Mouse (Mus musculus): ENCODE data around the gene Slc12a4. TPM values are rescaled to one million over a fixed set of nuclear protein-coding genes. Genes with fewer than 3 reads are reported as not detected.

Gene Slc12a4
- total RNA-seq, 2 experiments from 2014 or later: 45.4 to 56.9 TPM

GRCm38 (mm10) chr8:105971019-105971720 is 5.3 kb upstream of the Slc12a4 start:
- DNase-seq (ENCODE audit: low spot score in 2 of 2): no peak

DNA sequence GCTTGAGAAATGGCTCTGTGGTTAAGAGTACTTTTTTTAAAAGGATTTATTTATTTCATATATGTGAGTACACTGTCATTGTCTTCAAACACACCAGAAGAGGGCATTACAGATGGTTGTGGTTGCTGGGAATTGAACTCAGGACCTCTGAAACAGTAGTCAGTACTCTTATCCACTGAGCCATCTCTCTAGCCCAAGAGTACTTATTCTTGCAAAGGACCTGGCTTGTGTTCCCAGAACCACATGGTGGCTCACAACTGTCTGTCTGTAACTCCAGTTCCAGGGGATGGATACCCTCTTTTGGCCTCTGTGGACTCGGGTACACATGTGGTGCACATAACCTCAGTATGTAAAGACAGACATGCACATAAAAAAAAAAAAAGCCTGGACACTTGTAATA is 3.5 kb upstream of the Slc12a4 start:
- DNase-seq (ENCODE audit: low spot score in 2 of 2): no peak

DNA sequence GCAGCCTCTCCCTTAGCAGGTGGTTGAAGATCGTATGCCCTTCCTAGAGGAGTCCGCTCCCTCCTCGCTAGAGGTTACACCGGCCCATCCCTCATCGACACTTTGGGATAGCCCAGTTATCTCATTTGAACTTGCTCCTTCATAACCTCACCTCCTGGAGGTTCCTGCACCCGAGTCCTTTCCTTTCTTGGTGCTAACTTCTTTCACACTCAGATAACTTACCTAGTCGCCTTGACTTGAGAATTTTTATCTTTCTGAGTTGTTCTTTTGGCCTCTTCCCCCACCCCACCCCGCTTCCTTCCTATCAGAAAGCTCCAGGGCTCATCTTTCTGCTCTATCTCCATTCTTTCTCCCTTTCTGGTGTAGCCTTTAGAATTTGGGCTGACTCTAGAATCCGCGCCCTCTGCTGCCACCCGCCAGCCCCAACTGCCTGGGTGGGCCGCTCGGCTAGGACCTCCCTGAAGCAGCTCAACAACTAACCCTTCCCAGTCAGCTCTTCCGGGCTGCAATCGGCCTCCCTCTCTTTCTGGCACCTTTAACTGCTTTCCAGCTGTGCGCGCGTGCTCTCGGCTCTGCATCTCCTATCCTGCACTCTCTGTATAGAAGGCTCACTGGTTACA is 905 bp upstream of the Slc12a4 start:
- no peak for DNase-seq (ENCODE audit: low spot score in 2 of 2)

DNA sequence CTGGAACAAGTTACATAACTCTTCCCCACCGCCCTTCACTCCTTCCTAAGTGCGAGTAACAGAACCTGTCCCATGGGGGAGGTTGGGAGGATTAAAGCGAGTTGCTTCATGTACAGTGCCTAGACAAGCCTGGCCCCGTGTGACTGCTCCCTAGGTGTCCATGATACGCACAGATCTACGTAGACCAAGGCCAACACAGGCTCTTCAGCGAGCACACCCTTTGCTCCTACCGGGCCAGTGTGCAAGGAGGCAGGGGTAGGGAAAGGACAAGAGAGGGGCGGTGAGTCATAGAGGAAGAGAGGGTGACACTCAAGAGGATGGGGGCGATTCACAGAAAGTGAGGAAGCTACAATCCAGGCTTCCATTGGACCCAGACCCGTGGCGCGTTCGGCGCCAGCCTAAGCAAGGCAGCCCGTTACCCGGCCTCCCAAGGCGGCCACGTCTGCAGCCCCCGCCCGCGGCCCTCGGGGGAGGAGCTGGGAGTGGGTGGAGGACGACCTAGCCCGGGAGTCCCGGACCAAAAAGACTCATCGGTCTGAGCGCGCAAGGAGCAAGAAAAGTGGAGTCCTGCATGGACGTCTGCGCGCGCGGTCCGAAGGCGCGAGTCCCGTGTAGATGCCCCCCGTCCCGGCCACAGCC is 512 bp downstream of the Slc12a4 start:
- peak in 1 of 2 experiments; percentile 68 for DNase-seq (ENCODE audit: low spot score in 2 of 2)

DNA sequence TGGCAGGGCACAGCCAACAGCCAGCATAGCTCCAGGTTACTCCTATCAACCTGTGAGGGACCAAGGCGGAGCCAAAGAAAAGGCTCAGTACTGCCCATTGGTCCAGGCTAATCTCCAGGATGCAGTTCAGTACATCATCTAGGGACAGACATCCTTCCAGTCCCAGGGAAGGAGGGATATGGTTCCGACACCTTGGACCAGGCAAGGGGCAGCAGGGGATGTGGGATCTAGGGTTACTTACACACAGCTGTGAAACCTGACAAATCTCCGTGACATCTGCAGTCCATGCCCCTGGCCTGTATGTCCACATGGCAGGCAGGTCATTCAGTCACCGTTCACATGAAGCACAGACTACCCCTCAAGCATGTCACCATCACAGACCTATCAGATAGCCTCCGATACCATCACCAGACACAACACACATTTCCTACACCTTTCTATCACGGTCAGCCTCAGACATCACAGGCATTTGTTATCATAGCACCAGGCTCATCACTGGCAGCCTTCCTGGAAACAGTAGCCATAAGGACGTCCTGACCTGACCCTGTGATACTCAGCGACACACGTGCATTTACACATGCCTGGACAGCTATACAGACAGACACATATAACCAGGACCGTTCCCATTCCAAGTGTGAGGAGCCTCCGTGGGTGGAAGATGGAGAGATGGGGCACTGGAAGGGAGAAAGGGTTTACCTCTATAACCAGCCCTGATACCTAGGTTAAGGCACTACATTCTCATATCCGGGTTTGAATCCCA is 1.2 kb downstream of the Slc12a4 start:
- DNase-seq (ENCODE audit: low spot score in 2 of 2): no peak

DNA sequence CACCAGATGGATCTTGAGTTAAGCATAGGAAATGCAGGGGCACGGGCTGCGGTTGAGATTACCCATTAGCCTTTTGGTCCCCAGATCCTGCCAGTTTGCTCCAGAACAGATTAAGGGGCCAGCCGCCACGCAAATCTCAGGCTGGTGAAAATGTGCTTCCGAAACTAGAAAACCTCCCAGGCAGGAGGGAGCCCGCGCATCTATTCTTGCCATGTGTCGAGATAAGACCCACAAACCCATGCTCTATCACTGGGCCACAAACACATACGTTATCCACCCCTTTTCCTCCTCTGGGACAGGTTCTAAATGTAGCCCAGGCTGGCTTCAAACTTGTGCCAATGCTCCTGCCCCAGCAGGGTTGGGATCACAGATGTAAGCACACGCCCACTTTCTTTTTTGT is 4.4 kb downstream of the Slc12a4 start:
- DNase-seq (ENCODE audit: low spot score in 2 of 2): no peak

DNA sequence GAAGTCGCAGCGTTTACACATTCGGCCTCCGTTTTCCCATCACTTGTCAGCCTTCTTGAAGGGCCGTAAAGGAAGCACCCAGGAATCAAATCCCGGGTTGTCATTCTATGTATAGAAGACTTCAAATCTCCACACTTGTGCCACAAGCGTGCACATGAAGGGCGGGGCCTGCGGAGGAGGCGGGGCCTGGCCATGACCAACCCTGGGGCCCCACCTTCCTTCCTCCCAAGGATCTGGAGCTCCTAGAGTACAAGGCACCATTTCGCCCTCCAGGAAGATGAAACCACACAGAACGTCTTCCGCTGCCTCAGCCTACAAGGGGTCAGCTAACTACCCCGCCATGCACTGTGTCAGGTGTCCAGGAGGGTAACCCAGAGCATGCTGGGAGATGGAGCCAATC is 4.8 kb downstream of the Slc12a4 start:
- DNase-seq (ENCODE audit: low spot score in 2 of 2): no peak

DNA sequence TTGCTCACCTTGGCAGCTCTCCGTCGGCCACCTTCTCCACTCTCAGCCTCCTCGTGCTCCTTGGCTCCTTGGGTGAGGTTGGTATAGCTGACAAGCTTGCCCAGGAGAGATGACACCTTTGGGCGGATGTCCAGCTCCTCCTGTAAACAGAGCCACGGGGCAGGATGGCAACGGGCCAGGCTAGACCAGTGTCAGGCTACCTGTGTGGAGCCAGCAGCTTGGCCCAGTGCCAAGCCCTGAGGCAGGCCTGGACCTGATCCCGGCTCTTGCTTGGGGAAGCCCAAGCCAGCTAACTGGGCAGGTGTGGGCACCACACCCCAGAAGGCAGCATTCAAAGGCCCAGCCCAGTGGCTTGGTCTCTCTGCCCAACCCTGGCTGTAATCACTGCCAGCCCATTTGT is 6.5 kb downstream of the Slc12a4 start:
- DNase-seq (ENCODE audit: low spot score in 2 of 2): peak in 1 of 2 experiments; percentile 40

- peak; percentile 23 to 42 for DNase-seq (ENCODE audit: low spot score in 2 of 2)
These were observed 8.1 kb downstream of the Slc12a4 start for GRCm38 (mm10) chr8:105957813-105958212.

DNA sequence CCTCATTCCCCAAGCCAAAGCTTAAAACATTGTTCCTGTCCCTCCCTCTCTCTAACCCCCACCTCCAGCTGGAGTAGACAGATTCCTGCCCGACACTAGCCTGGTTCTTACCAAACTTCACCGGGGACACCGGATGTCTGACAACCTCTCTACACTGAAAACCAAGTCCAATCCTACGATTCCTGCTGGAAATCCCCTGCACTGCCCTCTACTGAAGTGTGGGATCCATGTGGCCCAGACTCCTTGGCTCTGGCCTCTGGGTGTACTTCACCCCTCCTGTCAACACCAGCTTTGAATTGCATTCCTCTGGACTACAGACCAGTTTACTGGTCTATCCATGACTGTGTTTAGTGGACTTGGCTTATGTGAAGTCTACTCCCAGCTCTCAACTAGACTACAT is 9.3 kb downstream of the Slc12a4 start:
- no peak for DNase-seq (ENCODE audit: low spot score in 2 of 2)

- DNase-seq (ENCODE audit: low spot score in 2 of 2): no peak
These were observed 14.7 kb downstream of the Slc12a4 start for GRCm38 (mm10) chr8:105951057-105951659.

- peak; percentile 40 to 51 for DNase-seq (ENCODE audit: low spot score in 2 of 2)
These were observed 16.5 kb downstream of the Slc12a4 start for GRCm38 (mm10) chr8:105949350-105949749.

DNA sequence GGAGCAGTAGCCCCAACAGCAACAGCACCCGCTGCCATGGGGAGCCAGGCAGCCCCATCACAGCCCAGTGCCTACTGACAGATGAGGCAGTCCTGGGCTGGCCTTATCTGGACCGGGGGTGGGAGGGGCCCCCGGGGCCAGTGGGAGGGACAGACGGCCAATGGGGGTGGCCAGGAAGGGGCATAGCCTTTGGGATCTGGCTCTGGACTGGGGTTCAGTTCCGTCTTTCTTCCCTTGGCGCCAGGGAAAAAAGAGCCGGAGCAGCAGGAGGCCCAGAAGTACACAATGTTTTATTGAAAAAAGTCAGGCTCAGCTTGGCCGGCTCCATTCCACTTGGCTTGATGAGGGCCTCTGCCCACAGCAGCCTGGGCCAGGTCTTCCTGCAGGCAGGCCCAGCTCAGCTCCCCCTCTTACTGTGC is 22.6 kb downstream of the Slc12a4 start, which contains the start of gene Lcat:
Gene Lcat (minus strand): TSS at position 62 of the 419 bp plus-strand sequence.
- no peak for DNase-seq (ENCODE audit: low spot score in 2 of 2)

- DNase-seq (ENCODE audit: low spot score in 2 of 2): no peak
These were observed 23.4 kb downstream of the Slc12a4 start for GRCm38 (mm10) chr8:105942542-105942941.

GRCm38 (mm10) chr8:105942026-105942425 is 23.9 kb downstream of the Slc12a4 start:
- peak in 1 of 2 experiments; percentile 22 for DNase-seq (ENCODE audit: low spot score in 2 of 2)

GRCm38 (mm10) chr8:105938306-105938669 is 27.6 kb downstream of the Slc12a4 start, which contains the start of gene Psmb10:
Gene Psmb10, minus strand, starts transcription at chr8:105938444.
- DNase-seq (ENCODE audit: low spot score in 2 of 2): peak; percentile 35 to 37

DNA sequence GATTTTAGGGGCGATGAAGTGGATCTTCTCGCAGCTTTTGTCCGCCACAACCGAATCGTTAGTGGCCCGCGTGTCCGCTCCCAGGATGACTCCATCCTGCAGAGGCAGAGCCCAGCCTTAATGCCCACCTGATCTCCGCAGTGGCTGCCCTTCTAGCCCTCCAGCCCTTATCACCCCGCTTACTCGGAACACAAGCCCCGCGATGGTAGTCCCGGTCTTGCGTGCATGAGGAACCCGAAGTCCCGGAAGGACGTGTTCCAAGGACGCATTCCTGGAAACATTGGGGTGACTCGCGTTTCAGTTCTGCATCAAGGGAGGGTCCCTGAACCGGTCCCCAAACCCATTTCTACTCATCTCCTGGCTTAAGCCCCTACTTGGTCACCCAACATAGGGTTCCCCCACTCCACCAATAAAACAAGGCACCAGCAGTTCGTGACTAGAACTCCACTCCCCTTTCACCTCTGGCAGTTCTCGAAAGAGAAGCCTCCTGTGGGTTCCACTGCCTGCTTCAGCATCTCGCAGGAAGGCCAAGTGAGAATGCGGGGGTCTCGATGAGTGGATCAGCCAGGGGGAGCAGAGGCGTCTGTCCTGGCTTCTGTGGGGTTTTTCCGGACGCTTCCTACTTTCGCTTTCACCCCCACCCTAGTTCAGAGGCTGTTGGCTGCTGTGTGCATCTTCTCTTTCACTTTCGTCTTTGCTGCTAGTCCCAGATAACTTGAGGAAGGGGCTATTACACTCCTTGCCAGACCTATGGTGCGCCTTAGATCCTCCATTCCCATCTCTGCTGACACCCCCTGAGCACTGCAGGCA is 28.2 kb downstream of the Slc12a4 start:
- DNase-seq (ENCODE audit: low spot score in 2 of 2): peak; percentile 51 to 53

GRCm38 (mm10) chr8:105936866-105937475 is 28.9 kb downstream of the Slc12a4 start:
- peak; percentile 78 to 81 for DNase-seq (ENCODE audit: low spot score in 2 of 2)

DNA sequence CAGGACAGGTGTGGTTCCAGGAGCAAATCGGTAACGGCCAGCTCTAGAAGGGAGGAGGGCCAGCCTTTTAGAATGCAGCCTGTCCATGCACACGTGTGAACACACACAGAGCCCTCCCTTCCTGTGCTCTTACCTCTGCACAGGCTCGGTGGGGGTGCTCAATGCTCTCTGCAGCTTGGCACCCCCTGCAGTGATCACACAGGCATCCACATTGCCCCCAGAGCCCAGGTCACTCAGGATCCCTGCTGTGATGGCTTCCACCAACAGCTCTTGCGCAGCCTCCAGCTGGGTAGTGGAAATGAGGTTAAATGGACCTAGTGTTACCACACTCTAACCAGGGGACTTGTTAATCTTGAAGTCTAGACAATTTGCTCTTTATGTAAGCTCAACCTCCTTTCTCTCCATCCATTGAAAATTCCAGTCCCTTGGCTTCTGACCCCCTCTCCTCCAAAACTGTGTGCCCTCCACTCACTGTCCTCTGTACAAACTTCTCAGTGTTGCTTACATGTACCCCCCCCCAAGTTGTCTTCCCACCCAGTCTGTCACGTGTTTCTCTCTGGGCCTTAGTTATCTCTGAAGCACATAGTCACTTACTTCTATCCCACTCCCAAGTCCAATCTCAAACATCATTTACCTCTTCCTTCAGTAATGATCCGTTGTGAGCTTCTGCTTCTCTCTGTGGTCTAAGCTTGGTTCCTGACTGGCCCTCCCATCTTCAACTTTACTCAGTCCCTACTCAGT is 29.9 kb downstream of the Slc12a4 start:
- DNase-seq (ENCODE audit: low spot score in 2 of 2): peak in 1 of 2 experiments; percentile 19
